Mouse (Mus musculus): ENCODE measurements around the gene Slc44a4. TPM values are rescaled to one million over a fixed set of nuclear protein-coding genes. Genes with fewer than 3 reads are reported as not detected.
A peak's percentile ranks its signal among the peaks of the same experiment; 100 is the strongest.

The Slc44a4 gene
- polyA plus RNA-seq, 2 experiments, result 1.0 to 2.7 TPM

DNA sequence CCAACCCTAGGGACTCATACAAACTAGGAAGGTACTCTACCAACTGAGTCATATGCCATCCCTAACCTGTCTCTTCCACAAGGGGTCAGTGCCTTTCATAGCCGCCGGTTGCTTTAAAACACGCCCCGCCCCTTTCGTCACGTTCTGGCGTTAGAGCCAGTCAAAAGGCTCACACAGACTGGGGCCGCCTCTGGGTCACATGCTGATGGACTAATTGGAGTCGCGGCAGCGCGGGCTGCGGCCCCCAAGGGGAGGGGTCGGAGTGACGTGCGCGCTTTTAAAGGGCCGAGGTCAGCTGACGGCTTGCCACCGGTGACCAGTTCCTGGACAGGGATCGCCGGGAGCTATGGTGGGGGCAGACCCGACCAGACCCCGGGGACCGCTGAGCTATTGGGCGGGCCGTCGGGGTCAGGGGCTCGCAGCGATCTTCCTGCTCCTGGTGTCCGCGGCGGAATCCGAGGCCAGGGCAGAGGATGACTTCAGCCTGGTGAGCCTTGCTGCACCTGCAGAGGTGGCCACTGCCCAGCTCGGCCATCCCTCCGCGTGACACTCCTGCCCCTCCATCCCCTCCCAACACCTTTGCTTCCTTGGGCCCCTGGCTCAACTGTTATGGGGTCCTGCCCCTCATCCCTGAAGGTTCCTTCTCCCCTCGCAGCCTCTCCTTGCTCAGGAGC lies 16.9 kb downstream of the Slc44a4 start, which contains the start of gene Neu1:
Neu1 (plus strand) TSS at position 193 of the 674 bp plus-strand sequence.
- ATAC-seq (ENCODE audit: insufficient read depth) (peak; percentile 93), DNase-seq (ENCODE audit: low read depth in 3 of 3, low spot score in 3 of 3) (peak; percentile 93 to 95 (median 93))
- peak; percentile 86 for TF ChIP-seq CTCF (IDR thresholded peaks at IDR 0.05; ENCODE audit: low read depth)
- TF ChIP-seq EP300 (IDR thresholded peaks at IDR 0.05; ENCODE audit: low read depth), result no peak
- no peaks in the 10 kb centered on the region for H3K36me3 ChIP-seq (replicated peaks; ENCODE audit: control insufficient read depth, insufficient read depth, low read depth)
- peak within 1 kb of the TSS; percentile 58 for H3K9ac ChIP-seq (replicated peaks)
- H3K4me3 ChIP-seq (ENCODE audit: insufficient read depth in 1 of 2, low read depth in 2 of 2, low read length in 2 of 2), result peak within 1 kb of the TSS; percentile 61 to 62
- peaks cover 2 to 5% of the 10 kb centered on the region in 2 experiments; a peak in 3 of 4 replicates for H3K4me1 ChIP-seq (replicated peaks; ENCODE audit: control insufficient read depth in 2 of 2, insufficient read depth in 2 of 2, low read length in 1 of 2)
- no peak within 1 kb of the TSS for H3K27ac ChIP-seq
- no peaks in the 10 kb centered on the region for H3K9me3 ChIP-seq (ENCODE audit: control insufficient read depth, low read length)
- H3K27me3 ChIP-seq (ENCODE audit: control insufficient read depth, insufficient read depth, low read length), result no peaks in the 10 kb centered on the region
- WGBS (ENCODE audit: insufficient replicate concordance), result under 1% methylated on average over 38 of the region's 38 CpGs
- H3K4me2 ChIP-seq (ENCODE audit: low read depth), result peak within 1 kb of the TSS; percentile 89

GRCm38 (mm10) chr17:34931735-34932098 lies 17.5 kb downstream of the Slc44a4 start:
- ATAC-seq (ENCODE audit: insufficient read depth), result no peak
- WGBS (ENCODE audit: insufficient replicate concordance), result 18% methylated on average over 14 of the region's 14 CpGs
- TF ChIP-seq CTCF (IDR thresholded peaks at IDR 0.05; ENCODE audit: low read depth), result no peak
- no peak for TF ChIP-seq EP300 (IDR thresholded peaks at IDR 0.05; ENCODE audit: low read depth)
- H3K4me3 ChIP-seq (ENCODE audit: insufficient read depth in 1 of 2, low read depth in 2 of 2, low read length in 2 of 2), result peak overlapping the region; percentile 61 to 62
- H3K4me2 ChIP-seq (ENCODE audit: low read depth), result peak overlapping the region; percentile 89
- H3K9me3 ChIP-seq (ENCODE audit: control insufficient read depth, low read length), result no peaks in the 10 kb centered on the region
- no peak overlapping the region for H3K27ac ChIP-seq
- H3K9ac ChIP-seq (replicated peaks), result peak overlapping the region; percentile 58
- no peak for DNase-seq (ENCODE audit: low read depth in 3 of 3, low spot score in 3 of 3)
- H3K4me1 ChIP-seq (replicated peaks; ENCODE audit: control insufficient read depth in 2 of 2, insufficient read depth in 2 of 2, low read length in 1 of 2), result peaks cover 2 to 5% of the 10 kb centered on the region in 2 experiments; a peak in 3 of 4 replicates
- no peaks in the 10 kb centered on the region for H3K36me3 ChIP-seq (replicated peaks; ENCODE audit: control insufficient read depth, insufficient read depth, low read depth)
- H3K27me3 ChIP-seq (ENCODE audit: control insufficient read depth, insufficient read depth, low read length), result no peaks in the 10 kb centered on the region

DNA sequence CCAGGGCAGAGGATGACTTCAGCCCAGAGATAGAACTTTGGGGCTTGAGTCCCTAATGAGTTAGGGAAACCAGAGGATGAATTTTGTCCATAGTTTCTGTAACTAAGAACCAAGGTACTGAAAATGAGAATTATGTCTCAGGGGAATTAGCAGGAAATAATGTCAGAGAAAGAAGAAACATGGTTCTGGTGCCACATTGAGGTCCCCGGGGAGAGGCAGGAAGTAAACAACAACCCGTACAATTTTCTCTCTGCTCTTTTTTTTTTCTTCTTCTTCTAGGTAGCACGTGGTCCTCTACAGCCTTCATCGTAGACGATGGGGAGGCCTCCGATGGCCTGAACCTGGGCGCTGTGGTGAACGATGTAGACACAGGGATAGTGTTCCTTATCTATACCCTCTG lies 18.0 kb downstream of the Slc44a4 start:
- TF ChIP-seq EP300 (IDR thresholded peaks at IDR 0.05; ENCODE audit: low read depth), result no peak
- no peak for TF ChIP-seq CTCF (IDR thresholded peaks at IDR 0.05; ENCODE audit: low read depth)
- ATAC-seq (ENCODE audit: insufficient read depth), result no peak
- H3K27me3 ChIP-seq (ENCODE audit: control insufficient read depth, insufficient read depth, low read length), result no peaks in the 10 kb centered on the region
- peak overlapping the region; percentile 58; the same call in 1 of the 2 replicates for H3K9ac ChIP-seq (replicated peaks)
- peaks cover 2 to 5% of the 10 kb centered on the region in 2 experiments; a peak in 3 of 4 replicates for H3K4me1 ChIP-seq (replicated peaks; ENCODE audit: control insufficient read depth in 2 of 2, insufficient read depth in 2 of 2, low read length in 1 of 2)
- no peaks in the 10 kb centered on the region for H3K9me3 ChIP-seq (ENCODE audit: control insufficient read depth, low read length)
- H3K4me2 ChIP-seq (ENCODE audit: low read depth), result peak overlapping the region; percentile 89
- DNase-seq (ENCODE audit: low read depth in 3 of 3, low spot score in 3 of 3), result no peak
- 68% methylated on average over 8 of the region's 8 CpGs for WGBS (ENCODE audit: insufficient replicate concordance)
- H3K27ac ChIP-seq, result no peak overlapping the region
- peak overlapping the region in 1 of 2 experiments; percentile 61; a peak in 2 of 4 replicates for H3K4me3 ChIP-seq (ENCODE audit: insufficient read depth in 1 of 2, low read depth in 2 of 2, low read length in 2 of 2)
- H3K36me3 ChIP-seq (replicated peaks; ENCODE audit: control insufficient read depth, insufficient read depth, low read depth), result no peaks in the 10 kb centered on the region

GRCm38 (mm10) chr17:34934031-34934430 lies 19.8 kb downstream of the Slc44a4 start:
- Histone ChIP-seq H3K4me3 (ENCODE audit: insufficient read depth in 1 of 2, low read depth in 2 of 2, low read length in 2 of 2) (no peak overlapping the region), H3K9ac (replicated peaks) (no peak overlapping the region), H3K9me3 (ENCODE audit: control insufficient read depth, low read length) (no peaks in the 10 kb centered on the region), H3K4me1 (replicated peaks; ENCODE audit: control insufficient read depth in 2 of 2, insufficient read depth in 2 of 2, low read length in 1 of 2) (peaks cover 2 to 5% of the 10 kb centered on the region in 2 experiments; a peak in 3 of 4 replicates), H3K27me3 (ENCODE audit: control insufficient read depth, insufficient read depth, low read length) (no peaks in the 10 kb centered on the region), H3K27ac (no peak overlapping the region), H3K36me3 (replicated peaks; ENCODE audit: control insufficient read depth, insufficient read depth, low read depth) (no peaks in the 10 kb centered on the region), H3K4me2 (ENCODE audit: low read depth) (peak overlapping the region; percentile 31)
- ATAC-seq (ENCODE audit: insufficient read depth) (no peak), DNase-seq (ENCODE audit: low read depth in 3 of 3, low spot score in 3 of 3) (no peak)
- TF ChIP-seq CTCF (IDR thresholded peaks at IDR 0.05; ENCODE audit: low read depth), result no peak
- TF ChIP-seq EP300 (IDR thresholded peaks at IDR 0.05; ENCODE audit: low read depth), result no peak
- WGBS (ENCODE audit: insufficient replicate concordance), result 73% methylated on average over 24 of the region's 24 CpGs

GRCm38 (mm10) chr17:34934830-34935229 lies 20.6 kb downstream of the Slc44a4 start:
- no peak overlapping the region for H3K4me2 ChIP-seq (ENCODE audit: low read depth)
- DNase-seq (ENCODE audit: low read depth in 3 of 3, low spot score in 3 of 3), result no peak
- 40% methylated on average over 8 of the region's 8 CpGs for WGBS (ENCODE audit: insufficient replicate concordance)

More at GRCm38 (mm10) chr17:34934830-34935229, 20.6 kb downstream of the Slc44a4 start:
- no peak for ATAC-seq (ENCODE audit: insufficient read depth)
- Histone ChIP-seq H3K4me1 (replicated peaks; ENCODE audit: control insufficient read depth in 2 of 2, insufficient read depth in 2 of 2, low read length in 1 of 2) (peaks cover 2 to 5% of the 10 kb centered on the region in 2 experiments; a peak in 3 of 4 replicates), H3K9ac (replicated peaks) (no peak overlapping the region), H3K27ac (no peak overlapping the region), H3K4me3 (ENCODE audit: insufficient read depth in 1 of 2, low read depth in 2 of 2, low read length in 2 of 2) (no peak overlapping the region), H3K27me3 (ENCODE audit: control insufficient read depth, insufficient read depth, low read length) (no peaks in the 10 kb centered on the region), H3K9me3 (ENCODE audit: control insufficient read depth, low read length) (no peaks in the 10 kb centered on the region), H3K36me3 (replicated peaks; ENCODE audit: control insufficient read depth, insufficient read depth, low read depth) (no peaks in the 10 kb centered on the region)
- no peak for TF ChIP-seq EP300 (IDR thresholded peaks at IDR 0.05; ENCODE audit: low read depth)
- TF ChIP-seq CTCF (IDR thresholded peaks at IDR 0.05; ENCODE audit: low read depth), result no peak
